Mouse (Mus musculus) mesoderm, embryonic 11.5 days (tissue): ENCODE results near the gene Gm14412.
"Not testable (repeated sequence)": the region's sequence is repeated elsewhere in the genome, so short reads cannot be mapped to it uniquely, and the experiment has no call there.

Experiments used
- DNase-seq: peaks from one replicate; pipeline ENCODE4 v3.0.0-alpha.2; 2012; ENCODE audit warnings: low read depth, low spot score

The Gm14412 gene

GRCm38 (mm10) chr2:177324257-177324733, at the start of gene Gm14412:
Gene Gm14412, minus strand, starts transcription at chr2:177324307.
- not testable (repeated sequence) for DNase-seq

- not testable (repeated sequence) for DNase-seq
Measured at GRCm38 (mm10) chr2:177329661-177330292, 5.7 kb upstream of the Gm14412 start.

DNA sequence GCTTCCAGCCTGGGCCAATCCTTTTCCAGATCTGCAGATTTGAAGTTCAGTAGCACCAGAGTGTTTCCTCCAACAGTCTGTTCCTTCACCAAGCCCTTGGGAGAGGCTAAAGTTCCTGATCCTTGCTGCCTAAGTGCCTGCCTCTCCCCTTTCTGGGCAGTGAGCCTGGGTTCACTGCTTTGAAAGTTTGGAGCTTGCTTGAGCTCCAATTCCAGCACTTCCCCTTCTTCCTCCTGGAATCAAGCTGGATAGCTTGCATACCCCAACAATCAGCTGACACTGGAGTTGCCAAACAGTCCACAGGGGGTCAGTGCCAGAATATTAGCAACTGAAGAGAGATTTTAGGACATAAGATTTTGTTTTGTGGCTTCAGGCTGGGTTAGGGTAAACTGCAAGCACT, 2.7 kb downstream of the Gm14412 start:
- not testable (repeated sequence) for DNase-seq

DNA sequence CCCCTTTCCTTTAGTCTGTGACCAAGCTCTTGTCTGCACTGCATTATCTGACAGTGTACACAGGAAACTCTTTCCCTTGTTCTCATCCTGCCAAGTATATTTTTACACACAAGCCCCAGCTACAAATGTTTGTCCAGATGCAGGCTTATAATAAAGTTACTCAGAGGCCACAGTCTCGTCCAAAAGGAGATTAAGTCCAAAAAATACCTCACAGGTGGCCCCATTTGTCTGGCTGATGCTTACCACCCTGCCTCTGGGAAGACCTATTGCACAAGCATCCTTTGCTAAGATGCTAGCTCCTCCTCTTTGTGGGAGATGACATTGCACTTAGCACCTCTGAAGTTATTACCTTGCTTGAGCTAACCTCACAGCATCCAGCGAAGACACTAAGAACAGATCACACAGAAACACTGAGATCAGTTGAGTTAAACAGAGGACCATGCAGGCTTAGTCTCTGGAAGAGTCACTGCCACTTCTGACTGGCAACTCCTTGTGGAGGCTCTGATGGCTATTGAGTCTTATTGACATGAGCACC, 3.3 kb downstream of the Gm14412 start:
- DNase-seq, result not testable (repeated sequence)

DNA sequence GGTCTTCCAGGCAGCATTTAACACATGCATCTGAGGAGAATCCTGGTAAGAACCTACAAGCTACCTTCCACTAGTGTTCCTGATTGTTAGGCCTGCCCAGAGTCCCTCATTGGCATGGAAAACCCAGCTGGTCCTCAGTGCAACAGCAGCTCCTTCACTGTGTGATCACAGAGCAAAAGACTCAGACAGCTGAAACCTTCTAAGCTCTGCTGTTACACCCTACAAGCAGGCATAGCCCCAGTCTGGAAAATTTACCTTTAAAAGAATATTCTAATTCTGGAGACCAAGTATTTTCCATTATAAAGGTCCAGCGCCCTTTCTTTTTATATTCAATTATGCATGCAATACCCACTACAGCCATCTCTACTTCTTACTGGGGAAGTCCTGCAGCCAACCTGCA, 5.1 kb downstream of the Gm14412 start:
- no peak for DNase-seq

GRCm38 (mm10) chr2:177309627-177310026, 14.5 kb downstream of the Gm14412 start:
- DNase-seq, result not testable (repeated sequence)

DNA sequence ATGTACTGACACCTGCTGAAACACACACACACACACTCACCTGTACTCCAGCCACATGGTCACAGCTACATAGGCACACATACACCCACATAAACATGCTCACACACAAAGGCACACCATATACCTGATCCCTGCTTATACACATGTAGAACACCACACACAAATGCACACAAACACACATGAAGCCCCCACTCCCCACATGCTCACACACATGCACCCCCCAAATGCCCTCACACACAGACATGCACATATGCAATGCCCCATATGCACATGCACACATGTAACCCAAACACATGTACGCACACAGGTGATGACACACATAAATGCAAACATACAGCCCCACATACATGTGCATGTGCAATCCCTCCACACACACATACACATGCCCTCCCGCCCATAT, 19.1 kb downstream of the Gm14412 start:
- DNase-seq, result not testable (repeated sequence)

DNA sequence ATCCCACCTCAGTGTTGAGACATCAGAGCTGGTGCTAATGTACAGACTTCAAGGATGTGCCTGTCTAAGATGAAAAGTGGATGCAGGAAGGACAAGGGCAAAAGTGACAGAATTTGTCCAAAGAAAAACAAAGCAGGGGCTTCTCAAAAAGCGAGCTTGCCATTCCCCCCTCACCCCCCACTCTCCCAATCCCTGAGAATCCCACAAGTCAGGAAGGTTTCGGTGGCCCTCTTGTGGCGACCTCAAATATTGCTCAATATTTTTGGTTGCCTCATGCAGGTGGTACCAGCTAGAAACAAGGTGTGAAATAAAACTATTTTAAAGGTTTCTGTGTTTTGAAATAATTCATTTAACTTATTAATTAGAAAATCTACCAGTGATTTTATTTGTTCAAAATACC, 40.4 kb downstream of the Gm14412 start:
- not testable (repeated sequence) for DNase-seq

DNA sequence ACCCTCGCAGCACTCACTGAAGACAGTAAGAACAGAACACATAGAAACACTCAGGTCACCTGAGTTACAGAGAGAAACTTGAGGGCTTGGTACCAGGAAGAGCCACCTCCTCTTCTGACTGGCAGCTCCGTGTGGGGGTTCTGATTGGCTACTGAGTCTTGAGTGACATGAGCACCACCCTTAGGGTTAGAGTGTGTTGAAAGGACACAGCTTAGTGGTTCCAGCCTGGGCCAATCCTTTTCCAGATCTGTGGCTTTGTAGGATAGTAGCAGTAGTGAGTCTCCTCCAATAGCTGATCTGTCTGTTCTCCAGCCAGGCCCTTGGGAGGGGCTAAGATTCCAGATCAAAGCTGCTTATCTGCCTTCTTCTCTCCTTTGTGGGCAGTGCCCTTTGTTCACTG, 46.4 kb downstream of the Gm14412 start:
- DNase-seq, result not testable (repeated sequence)

DNA sequence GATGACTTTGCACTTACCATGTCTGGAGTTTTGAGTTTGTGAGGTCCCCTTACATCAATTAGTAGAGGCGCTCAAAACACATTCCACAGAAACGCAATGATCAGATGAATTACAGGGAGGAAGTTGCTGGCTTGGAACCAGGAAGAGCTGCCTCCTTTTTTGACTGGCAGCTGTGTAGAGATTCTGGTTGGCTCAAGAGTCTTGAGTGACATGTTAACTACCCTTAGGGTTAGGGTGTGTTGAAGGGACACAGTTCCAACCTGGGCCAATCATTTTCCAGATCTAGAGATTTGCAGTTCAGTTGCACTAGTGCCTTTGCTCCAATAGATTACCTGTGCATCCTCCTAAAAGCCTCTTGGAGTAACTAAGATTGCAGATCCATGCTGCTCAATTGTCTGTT, 51.9 kb downstream of the Gm14412 start:
- not testable (repeated sequence) for DNase-seq

GRCm38 (mm10) chr2:177266936-177267335, 57.2 kb downstream of the Gm14412 start, which contains the start of gene Gm14409:
Gene Gm14409, minus strand, starts transcription at chr2:177267036.
- not testable (repeated sequence) for DNase-seq
